Mouse (Mus musculus) stomach, postnatal 0 days (tissue): Measurements from ENCODE around the gene Cyp4a12a. TPM values are rescaled to one million over a fixed set of nuclear protein-coding genes. Genes with fewer than 3 reads are reported as not detected.
A peak's percentile ranks its signal among the peaks of the same experiment; 100 is the strongest.
"Not testable (repeated sequence)": the region's sequence is repeated elsewhere in the genome, so short reads cannot be mapped to it uniquely, and the experiment has no call there.

ENCODE experiments used
- ATAC-seq: fragments of 200-750 bp; cut with Nextera tagmentation; 2 replicates; pipeline ENCODE4 v1.8.0; 2017; ENCODE audit not compliant: low FRiP score, low TSS enrichment
- DNase-seq: peaks from one replicate; pipeline ENCODE4 v3.0.0-alpha.2; 2016; ENCODE audit warnings: low spot score
- H3K27ac ChIP-seq: fragments of 300-500 bp; sonication (generic); replicated peaks from 2 replicates; pipeline ENCODE4 v1.5.1; 2014; ENCODE audit warnings: mild to moderate bottlenecking, control low read depth
- H3K27me3 ChIP-seq: fragments of 300-500 bp; sonication (generic); 2 replicates; pipeline ENCODE4 v1.6.1; 2014; ENCODE audit warnings: low read length; ENCODE audit not compliant: control insufficient read depth, insufficient read depth
- H3K36me3 ChIP-seq: fragments of 300-500 bp; sonication (generic); 2 replicates; pipeline ENCODE4 v1.6.1; 2014; ENCODE audit warnings: low read length, mixed read lengths; ENCODE audit not compliant: control insufficient read depth, insufficient read depth
- H3K4me1 ChIP-seq: fragments of 300-500 bp; sonication (generic); replicated peaks from 2 replicates; pipeline ENCODE4 v1.6.1; 2014; ENCODE audit warnings: antibody characterized with exemption; ENCODE audit not compliant: control insufficient read depth, insufficient read depth
- H3K4me2 ChIP-seq: fragments of 300-500 bp; sonication (generic); replicated peaks from 2 replicates; pipeline ENCODE4 v1.6.1; 2014; ENCODE audit warnings: low read depth, mild to moderate bottlenecking, control low read depth, moderate library complexity
- H3K4me3 ChIP-seq: fragments of 300-500 bp; sonication (generic); 2 replicates; pipeline ENCODE4 v1.5.1; 2014; ENCODE audit warnings: low read depth, low read length, control low read depth
- H3K9ac ChIP-seq: fragments of 300-500 bp; sonication (generic); 2 replicates; pipeline ENCODE4 v1.6.1; 2014; ENCODE audit warnings: mild to moderate bottlenecking, low read length, control low read depth, mixed read lengths
- H3K9me3 ChIP-seq: fragments of 300-500 bp; sonication (generic); 2 replicates; pipeline ENCODE4 v1.6.1; 2016; ENCODE audit warnings: low read length; ENCODE audit not compliant: control insufficient read depth
- CTCF ChIP-seq: IDR thresholded peaks from 2 replicates; pipeline ENCODE4 v1.5.1; 2016; ENCODE audit warnings: antibody characterized with exemption, low read depth, mild to moderate bottlenecking, moderate library complexity
- EP300 ChIP-seq: optimal IDR thresholded peaks from 2 replicates; pipeline ENCODE3; 2016; ENCODE audit warnings: antibody characterized with exemption
- WGBS: fragments of 180-500 bp; shearing (Covaris S2); extraction: QIAGEN DNeasy Blood & Tissue Kit; methylation state at CpG from one replicate; pipeline ENCODE4 v1.1.7; 2014; 5-methylcytosine and 5-hydroxymethylcytosine counted together
- polyA plus RNA-seq: library from polyadenylated mRNA; unstranded; fragments of >200 nt; fragmentation: Nextera tagmentation; extraction: Ambion mirVana; gene quantifications from 2 replicates; pipeline ENCODE4 v1.2.1, GENCODE M21; 2015

Gene Cyp4a12a
- 0.05 TPM in 1 of 2 replicates, not detected in the other for polyA plus RNA-seq

DNA sequence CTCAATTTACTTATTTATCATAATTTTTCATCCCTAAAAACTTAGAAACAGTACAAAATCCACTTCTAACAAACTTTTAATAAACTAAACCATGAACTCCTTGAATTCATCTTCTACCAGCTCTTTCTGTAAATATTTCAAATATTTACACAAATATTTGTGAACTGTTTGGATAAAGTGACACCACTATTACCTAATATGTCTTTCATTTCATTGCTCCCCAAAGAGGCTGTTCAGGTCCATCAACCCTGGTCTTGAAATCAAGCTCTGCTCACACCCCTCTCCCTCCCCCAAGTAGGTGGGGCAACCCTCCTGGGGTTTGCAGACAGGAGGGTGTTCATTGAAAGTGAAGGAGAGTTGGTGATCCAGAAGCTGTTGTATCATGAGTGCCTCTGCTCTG lies at the start of gene Cyp4a12a:
TSS of gene Cyp4a12a (plus strand) at position 301 of the 400 bp plus-strand sequence.
- not testable (repeated sequence) for DNase-seq, H3K9me3 ChIP-seq, H3K27ac ChIP-seq, H3K4me1 ChIP-seq, H3K4me3 ChIP-seq, H3K9ac ChIP-seq, ATAC-seq, H3K27me3 ChIP-seq, H3K36me3 ChIP-seq, H3K4me2 ChIP-seq

DNA sequence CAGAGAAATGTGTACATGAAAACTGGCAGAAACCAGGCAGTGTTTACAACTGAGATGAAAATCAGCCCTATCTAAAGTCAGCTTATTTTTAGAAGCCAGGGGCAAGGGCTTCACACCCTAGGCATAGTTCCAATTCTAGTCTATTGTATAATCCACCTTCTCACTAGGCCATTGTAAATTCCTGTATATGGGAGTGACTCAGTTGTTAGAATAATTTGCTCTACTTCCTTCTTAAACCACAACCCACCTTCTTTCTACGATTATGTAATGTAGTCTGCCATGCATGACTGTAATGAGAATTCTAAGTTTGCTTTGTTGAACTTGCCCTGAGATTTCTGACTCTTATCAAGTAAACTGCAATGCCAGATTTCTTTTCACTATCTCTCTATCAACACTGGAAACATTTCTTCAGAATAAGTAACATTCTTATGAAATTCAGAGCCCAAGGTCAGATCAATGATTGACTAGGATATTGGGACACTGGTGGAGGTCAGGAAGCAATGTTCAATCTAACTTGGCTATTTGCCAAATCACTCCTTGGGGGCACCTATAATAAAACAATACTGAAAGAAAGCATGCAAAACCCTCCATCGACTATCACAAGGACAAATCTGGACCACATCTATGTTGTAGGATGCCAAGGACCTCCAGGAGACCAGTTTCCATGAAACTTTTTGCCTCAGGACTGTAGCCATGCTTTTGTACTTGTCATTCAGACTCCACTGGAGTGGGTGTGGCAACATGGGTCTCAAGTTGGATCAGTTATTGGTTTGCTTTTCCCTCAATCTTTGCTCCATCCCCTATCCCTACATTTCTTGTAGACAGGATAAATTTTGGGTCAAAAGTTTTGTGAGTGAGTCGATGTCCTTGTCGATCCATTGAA lies 33.9 kb upstream of the Cyp4a12a start:
- not testable (repeated sequence) for H3K36me3 ChIP-seq

DNA sequence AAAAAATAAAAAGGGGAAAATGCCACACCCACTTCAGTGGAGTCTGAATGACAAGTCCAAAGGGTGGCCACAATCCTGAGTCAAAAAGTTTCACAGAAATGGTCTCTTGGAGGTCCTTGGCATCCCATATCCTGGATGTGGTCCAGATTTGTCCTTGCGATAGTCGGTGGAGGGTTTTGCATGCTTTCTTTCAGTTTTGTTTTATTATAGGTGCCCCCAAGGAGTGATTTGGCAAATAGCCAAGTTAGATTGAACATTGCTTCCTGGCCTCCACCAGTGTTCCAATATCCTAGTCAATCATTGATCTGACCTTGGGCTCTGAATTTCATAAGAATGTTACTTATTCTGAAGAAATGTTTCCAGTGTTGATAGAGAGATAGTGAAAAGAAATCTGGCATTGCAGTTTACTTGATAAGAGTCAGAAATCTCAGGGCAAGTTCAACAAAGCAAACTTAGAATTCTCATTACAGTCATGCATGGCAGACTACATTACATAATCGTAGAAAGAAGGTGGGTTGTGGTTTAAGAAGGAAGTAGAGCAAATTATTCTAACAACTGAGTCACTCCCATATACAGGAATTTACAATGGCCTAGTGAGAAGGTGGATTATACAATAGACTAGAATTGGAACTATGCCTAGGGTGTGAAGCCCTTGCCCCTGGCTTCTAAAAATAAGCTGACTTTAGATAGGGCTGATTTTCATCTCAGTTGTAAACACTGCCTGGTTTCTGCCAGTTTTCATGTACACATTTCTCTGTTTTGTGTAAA lies 20.4 kb upstream of the Cyp4a12a start:
- not testable (repeated sequence) for H3K27me3 ChIP-seq, DNase-seq, H3K9me3 ChIP-seq, H3K4me3 ChIP-seq, H3K27ac ChIP-seq, H3K9ac ChIP-seq, H3K4me2 ChIP-seq, H3K36me3 ChIP-seq, H3K4me1 ChIP-seq
- 56% methylated on average over 2 of the region's 3 CpGs for whole genome bisulfite sequencing
- ATAC-seq, result peak; percentile 82

More for the DNA sequence above, 33.9 kb upstream of the Cyp4a12a start:
- DNase-seq, H3K27ac ChIP-seq, H3K27me3 ChIP-seq, H3K9me3 ChIP-seq, H3K4me3 ChIP-seq, H3K4me2 ChIP-seq, H3K9ac ChIP-seq, H3K4me1 ChIP-seq: not testable (repeated sequence)
- 78% methylated on average over 3 of the region's 4 CpGs for WGBS
- peak; percentile 88 for ATAC-seq

DNA sequence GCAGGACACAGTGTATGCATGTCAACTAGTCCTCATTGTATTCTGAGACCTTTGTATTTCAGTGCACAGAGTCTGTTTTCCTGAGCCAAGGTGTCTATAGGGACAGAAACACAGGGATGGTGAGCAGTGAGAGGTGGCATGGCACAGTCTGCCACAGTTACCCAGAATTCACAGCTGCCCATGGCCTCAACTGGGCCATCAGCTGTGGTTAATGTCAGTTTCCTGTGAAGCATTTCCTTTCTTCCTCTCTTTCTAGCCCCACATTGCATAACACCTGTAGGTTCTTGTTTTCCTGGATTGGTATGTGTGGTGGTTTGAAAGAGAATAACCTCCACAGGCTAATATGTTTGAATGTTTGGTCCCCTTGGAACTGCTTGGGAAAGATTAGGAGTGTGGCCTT lies 18.5 kb upstream of the Cyp4a12a start:
- Histone ChIP-seq H3K36me3 (no peaks in the 10 kb centered on the region), H3K4me2 (no peak overlapping the region), H3K4me3 (no peak overlapping the region), H3K27me3 (no peaks in the 10 kb centered on the region), H3K9ac (no peak overlapping the region), H3K27ac (no peak overlapping the region), H3K4me1 (no peaks in the 10 kb centered on the region), H3K9me3 (no peaks in the 10 kb centered on the region)
- TF ChIP-seq EP300 (no peak), CTCF (no peak)
- DNase-seq, result no peak
- ATAC-seq, result no peak

DNA sequence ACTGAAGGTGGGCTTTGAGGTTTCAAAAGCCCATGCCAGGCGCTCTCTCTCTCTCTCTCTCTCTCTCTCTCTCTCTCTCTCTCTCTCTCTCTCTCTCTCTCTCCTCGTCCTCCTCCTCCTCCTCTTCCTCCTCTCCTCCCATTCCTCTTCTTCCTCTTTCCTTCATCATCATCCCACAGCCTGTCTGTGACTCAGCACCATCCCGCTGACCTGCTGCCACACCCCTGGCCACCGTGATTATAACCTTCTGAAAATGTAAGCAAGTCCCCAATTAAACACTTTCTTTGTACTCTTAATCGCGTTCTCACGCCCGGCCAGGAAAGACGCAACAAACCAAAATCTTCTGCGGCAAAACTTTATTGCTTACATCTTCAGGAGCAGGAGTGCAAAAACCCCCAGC lies 18.1 kb upstream of the Cyp4a12a start:
- WGBS, result 15% methylated on average over 10 of the region's 10 CpGs
- not testable (repeated sequence) for H3K9ac ChIP-seq

DNA sequence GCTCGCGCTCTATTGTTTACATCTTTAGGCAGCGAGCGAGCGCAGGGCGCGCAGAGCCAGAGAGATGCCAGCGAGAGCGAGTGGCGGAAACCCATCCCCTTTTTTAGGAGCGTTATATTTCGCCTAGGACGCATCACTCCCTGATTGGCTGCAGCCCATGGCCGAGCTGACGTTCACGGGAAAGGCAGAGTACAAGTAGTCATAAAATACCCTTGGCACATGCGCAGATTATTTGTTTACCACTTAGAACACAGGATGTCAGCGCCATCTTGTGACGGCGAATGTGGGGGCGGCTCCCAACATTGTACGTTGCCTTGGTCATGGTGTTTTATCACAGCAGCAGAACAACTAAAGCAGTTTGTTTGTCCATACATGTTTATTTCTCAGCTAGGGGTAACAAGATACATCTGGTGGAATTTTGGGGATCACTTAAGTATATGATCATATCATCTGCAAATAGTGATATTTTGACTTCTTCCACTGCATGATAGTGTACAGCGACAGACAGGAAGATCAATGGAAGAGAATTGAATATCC lies 17.5 kb upstream of the Cyp4a12a start:
- not testable (repeated sequence) for ATAC-seq, H3K4me3 ChIP-seq

More for the DNA sequence above, 18.1 kb upstream of the Cyp4a12a start:
- DNase-seq, H3K27ac ChIP-seq, H3K27me3 ChIP-seq, H3K4me3 ChIP-seq, H3K36me3 ChIP-seq, ATAC-seq, H3K4me1 ChIP-seq, H3K9me3 ChIP-seq: not testable (repeated sequence)
- H3K4me2 ChIP-seq, result peak overlapping the region; percentile 38; the same call in 1 of the 2 replicates

DNA sequence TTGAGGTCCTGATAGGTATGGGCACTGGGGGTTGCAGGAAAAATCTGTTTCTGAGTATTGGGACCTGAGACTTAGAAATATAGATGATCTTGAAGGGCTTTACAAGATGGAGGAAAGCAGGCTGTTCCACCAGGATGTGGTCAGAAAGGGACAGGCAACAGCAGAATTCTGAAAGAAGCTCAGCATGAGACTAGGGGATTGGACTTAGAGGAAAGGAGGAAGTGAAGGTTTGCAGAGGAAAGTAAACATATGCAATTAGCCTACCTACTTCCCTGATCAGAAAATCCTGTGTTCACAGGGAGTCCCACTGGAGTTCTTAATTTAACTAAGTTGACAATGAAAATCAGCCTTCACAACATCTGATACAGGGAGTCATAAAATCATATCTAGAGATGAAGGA lies 26.9 kb downstream of the Cyp4a12a start:
- DNase-seq, H3K4me1 ChIP-seq, H3K4me2 ChIP-seq, H3K27ac ChIP-seq, ATAC-seq, H3K9me3 ChIP-seq, H3K9ac ChIP-seq, H3K36me3 ChIP-seq, H3K27me3 ChIP-seq, H3K4me3 ChIP-seq: not testable (repeated sequence)

More for the DNA sequence above, 17.5 kb upstream of the Cyp4a12a start:
- TF ChIP-seq CTCF, result peak; percentile 39
- H3K4me1 ChIP-seq, H3K9ac ChIP-seq, H3K9me3 ChIP-seq, H3K27me3 ChIP-seq, DNase-seq, H3K36me3 ChIP-seq, H3K27ac ChIP-seq: not testable (repeated sequence)
- WGBS, result 20% methylated on average over 18 of the region's 23 CpGs
- peak overlapping the region; percentile 38; the same call in 1 of the 2 replicates for H3K4me2 ChIP-seq

DNA sequence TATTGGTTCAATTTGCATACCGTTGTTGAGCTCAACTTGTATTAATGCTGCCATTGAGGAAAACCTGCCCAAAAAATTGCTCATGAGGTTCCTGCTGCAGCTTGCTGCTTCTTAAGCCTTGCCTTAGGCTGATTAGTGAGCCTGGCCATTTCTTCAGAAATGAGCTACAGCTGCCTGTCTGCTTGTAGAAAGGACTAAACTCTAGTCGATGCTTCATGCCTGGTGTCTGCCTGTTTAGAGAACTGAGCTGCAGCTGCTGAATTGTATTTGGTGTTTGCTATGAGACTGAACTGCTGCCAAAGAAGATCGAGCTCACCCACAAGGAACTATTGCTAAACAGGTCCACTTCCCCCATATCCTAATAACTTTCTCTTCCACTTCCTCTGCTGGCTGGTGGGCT lies 66.8 kb downstream of the Cyp4a12a start:
- not testable (repeated sequence) for H3K4me2 ChIP-seq, H3K27ac ChIP-seq, H3K27me3 ChIP-seq, H3K36me3 ChIP-seq, H3K4me1 ChIP-seq, H3K9ac ChIP-seq, H3K4me3 ChIP-seq, ATAC-seq, DNase-seq, H3K9me3 ChIP-seq
- WGBS, result 69% methylated on average over 3 of the region's 3 CpGs
